Mouse (Mus musculus) 3T3-L1 (cell line): ENCODE data around the gene Tmem86a.

Experiments
- DNase-seq: peaks from one replicate; pipeline ENCODE4 v3.0.0-alpha.2; 2015; ENCODE audit warnings: low read depth, low spot score

The Tmem86a gene

GRCm38 (mm10) chr7:47076193-47076592, 25.8 kb downstream of the Tmem86a start:
- no peak for DNase-seq

- no peak for DNase-seq
Measured at GRCm38 (mm10) chr7:47076729-47077128, 26.3 kb downstream of the Tmem86a start.

DNA sequence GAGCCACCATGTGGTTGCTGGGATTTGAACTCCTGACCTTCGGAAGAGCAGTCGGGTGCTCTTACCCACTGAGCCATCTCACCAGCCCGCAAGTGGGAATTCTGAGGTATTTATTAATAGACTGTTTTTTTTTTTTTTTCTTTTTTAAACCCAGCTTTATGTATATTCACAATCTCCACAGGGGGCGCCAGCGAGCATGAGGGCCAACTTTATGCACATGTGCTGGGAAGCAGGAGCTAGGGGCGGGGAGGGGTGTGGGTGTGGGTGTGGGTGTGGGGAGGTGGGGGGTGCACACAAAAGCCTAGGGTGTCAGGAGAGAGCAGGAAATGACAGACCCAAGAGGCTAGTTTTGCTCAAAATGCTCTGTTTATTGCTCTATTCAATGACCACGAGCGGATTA, 27.1 kb downstream of the Tmem86a start:
- peak; percentile 45 for DNase-seq

DNA sequence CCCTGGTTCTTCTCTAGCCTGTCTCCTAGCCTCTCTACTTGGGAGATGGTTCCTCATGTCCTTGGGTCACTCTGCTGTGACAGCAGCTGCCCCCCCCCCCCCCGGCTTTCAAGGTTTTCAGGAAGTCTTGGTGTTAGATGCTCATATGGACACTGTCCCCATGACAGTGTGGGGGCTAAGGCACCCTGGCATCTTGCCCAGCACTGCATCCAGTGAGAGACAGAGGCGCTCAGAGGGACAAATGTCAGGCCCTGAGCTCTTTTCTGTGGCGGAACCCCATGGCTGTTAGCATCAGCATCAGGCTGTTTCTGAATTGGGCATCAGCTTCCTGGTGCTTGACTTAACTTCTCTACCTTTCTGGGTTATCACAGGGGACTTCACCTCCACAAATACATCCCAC, 30.5 kb downstream of the Tmem86a start:
- DNase-seq: no peak

DNA sequence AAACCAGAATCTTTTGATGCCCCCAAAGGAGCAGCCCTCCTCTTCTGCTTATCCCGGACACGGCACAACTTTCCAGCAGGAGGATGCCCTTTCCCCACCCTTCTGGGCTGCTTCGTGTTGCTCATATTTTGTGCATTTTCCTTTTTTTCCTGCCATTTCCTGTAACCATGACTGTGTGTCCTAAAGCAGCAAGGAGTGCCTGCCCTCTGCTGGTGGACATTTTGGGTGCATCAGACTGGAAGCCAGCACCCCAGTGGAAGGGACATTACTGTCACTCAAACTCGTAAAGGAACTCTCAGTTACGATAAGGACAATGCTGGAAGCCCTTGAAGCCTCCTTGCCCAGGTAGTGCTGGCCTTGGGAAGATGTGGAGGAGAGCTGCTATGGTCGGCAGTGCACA, 30.9 kb downstream of the Tmem86a start:
- peak; percentile 81 for DNase-seq

DNA sequence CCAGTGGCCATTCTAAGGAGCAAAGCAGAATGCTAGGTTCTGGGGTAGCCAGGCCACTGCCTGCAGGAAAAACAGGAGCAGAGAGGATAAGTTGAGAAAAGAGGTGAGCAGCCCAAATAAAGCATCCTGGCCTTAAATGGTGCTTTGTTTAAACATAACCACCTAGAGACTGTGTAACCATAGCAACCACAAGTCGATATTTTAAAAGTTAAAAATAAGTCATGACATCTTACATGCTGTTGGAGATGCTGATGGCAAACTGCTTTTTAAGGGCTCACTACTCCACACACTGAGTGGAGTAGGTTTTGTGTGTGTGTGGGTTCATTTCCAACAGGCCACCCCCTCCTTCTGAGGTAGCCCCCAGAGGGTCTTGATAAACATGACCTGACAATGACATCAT, 34.7 kb downstream of the Tmem86a start:
- no peak for DNase-seq

- DNase-seq: no peak
Measured at GRCm38 (mm10) chr7:47093935-47094334, 43.5 kb downstream of the Tmem86a start.

DNA sequence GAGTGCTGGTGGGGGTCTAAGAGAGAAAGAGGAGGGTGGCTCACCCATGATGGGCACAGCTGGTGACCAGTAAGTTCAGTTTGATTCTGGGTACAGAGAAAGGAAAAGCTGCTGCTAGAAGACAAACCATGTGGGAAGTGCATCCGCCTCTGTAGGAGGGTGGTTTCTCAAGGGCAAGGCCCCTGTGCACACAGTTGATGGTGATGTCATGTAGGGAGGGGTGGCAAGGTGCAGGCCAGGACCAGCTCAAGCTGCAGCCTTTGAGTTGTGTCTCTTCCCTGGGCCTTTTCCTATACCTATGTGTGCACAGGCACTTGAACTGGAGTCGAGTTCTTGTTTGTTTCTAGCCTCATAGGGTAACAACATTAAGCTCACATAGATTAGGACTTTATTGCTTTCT, 44.6 kb downstream of the Tmem86a start:
- no peak for DNase-seq

- peak; percentile 62 for DNase-seq
Measured at GRCm38 (mm10) chr7:47098044-47098443, 47.6 kb downstream of the Tmem86a start.

DNA sequence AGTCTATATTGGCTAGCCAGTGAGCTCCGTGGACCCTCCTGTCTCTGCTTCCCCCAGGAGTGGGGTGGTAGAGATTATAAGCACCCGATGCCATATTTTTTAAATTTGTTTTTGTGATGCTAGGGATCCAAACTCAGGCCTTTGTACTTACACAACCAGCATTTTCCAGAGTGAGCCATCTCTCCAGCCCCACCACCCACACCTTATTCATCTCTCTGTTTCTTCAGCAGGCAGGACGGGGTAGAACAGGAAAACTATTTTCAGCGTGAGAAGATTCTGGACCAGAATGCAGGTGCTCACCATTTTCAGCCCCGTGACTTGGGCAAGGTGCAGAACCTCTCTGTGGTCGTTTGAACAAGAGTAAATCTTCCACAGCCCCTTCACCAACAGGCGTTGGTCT, 48.9 kb downstream of the Tmem86a start:
- no peak for DNase-seq

- no peak for DNase-seq
Measured at GRCm38 (mm10) chr7:47100615-47101014, 50.2 kb downstream of the Tmem86a start.

DNA sequence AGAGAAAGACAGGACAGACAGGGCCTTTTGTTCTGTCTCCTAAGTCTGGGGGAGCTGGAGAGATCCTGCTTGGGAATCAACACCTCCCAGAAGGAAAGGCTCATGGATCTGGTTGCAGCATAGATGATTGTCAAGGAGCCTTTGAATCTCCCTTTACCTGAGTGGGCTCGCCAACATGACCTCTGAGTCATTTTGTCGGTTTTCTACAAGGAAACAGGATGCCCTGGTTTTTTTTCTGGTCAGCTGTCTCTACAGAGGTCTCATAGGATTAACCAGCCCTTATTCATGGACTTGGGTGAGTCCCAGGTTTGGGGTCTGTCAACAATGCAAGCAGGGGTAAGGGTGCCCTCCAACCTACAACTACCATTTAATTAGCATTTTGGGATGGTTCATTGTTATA, 52.6 kb downstream of the Tmem86a start:
- DNase-seq: no peak

GRCm38 (mm10) chr7:47103671-47104414, 53.4 kb downstream of the Tmem86a start:
- DNase-seq: peak; percentile 79
